In the genomic region with DNA sequence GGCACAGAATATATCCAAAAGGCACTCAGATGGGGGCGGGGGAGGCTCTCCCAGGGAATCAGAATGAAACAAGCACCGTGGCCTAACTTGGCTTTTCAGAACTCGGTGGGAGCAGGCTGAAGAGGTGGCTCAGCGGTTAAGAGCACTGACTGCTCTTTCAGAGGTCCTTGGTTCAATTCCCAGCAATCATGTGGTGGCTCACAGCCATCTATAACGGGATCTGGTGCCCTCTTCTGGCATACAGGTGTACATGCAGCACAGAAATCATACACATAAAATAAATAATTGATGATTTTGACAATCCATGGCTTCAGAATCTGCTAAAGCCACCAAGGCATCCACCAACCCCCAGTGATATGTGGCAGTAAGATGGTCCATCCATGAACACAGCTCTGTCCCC, we compare ENCODE assay signal across 16 mouse cellular contexts. TPM values are rescaled to one million over a fixed set of nuclear protein-coding genes. Genes with fewer than 3 reads are reported as not detected.
"Had no signal": no experiment of that assay in that cellular context is flagged by ENCODE, and none has a peak within 500 bp of the region (broad histone marks: within the 10 kb centered on the region; RNA-seq: fewer than 3 reads in every experiment).

No protein-coding gene starts in this region.

- H3K4me3 ChIP-seq: limb, embryonic 13.5 days; midbrain, embryonic 10.5 days; midbrain, embryonic 15.5 days; neural tube, embryonic 13.5 days had no signal

- H3K4me1 ChIP-seq: midbrain, embryonic 10.5 days; midbrain, embryonic 15.5 days had no signal

- H3K27ac ChIP-seq: kidney, postnatal 0 days; limb, embryonic 13.5 days; liver, embryonic 14.5 days; midbrain, embryonic 10.5 days; midbrain, embryonic 15.5 days; neural tube, embryonic 13.5 days had no signal

- H3K27me3 ChIP-seq: limb, embryonic 13.5 days; midbrain, embryonic 15.5 days; neural tube, embryonic 13.5 days had no signal

- H3K9me3 ChIP-seq: limb, embryonic 13.5 days; midbrain, embryonic 15.5 days; neural tube, embryonic 13.5 days had no signal

- DNase-seq: kidney, adult 9 months; kidney, postnatal 36 days; left cerebral cortex, postnatal 4 days; lung, adult 18-20 months; lung, postnatal 36 days; spleen, adult 18-20 months; thymus, adult 2 months; thymus, postnatal 25 days had no signal

- H3K36me3 ChIP-seq: limb, embryonic 13.5 days; midbrain, embryonic 15.5 days; neural tube, embryonic 13.5 days had no signal

RNA-seq across cellular contexts. Expression of a gene that starts 20.5 kb away (rescaled TPM):
- total RNA-seq: megakaryocyte, adult 5-6 weeks had no signal
- polyA plus RNA-seq: liver, adult 2 months had no signal
